Mouse (Mus musculus): ENCODE data around the gene Otub2. TPM values are rescaled to one million over a fixed set of nuclear protein-coding genes. Genes with fewer than 3 reads are reported as not detected.

Gene Otub2
- total and polyA plus RNA-seq, 3 experiments, result 8.4 to 126 (median 12.3) TPM

- H3K79me2 ChIP-seq (ENCODE audit: control insufficient read depth, insufficient read depth, low read length, poor library complexity), result no peaks in the 10 kb centered on the region
- no peak within 1 kb of the TSS for H3K4me3 ChIP-seq (ENCODE audit: control insufficient read depth in 1 of 2, insufficient read depth in 1 of 2, low read depth in 2 of 2, low read length in 2 of 2)
- no peak within 1 kb of the TSS for H3K9ac ChIP-seq (ENCODE audit: control insufficient read depth, low read depth, low read length, poor library complexity, severe bottlenecking)
- H3K27me3 ChIP-seq (ENCODE audit: control insufficient read depth in 1 of 2, insufficient read depth in 2 of 2, low read length in 2 of 2), result peaks cover 3 to 13% of the 10 kb centered on the region in 2 experiments
- H3K4me1 ChIP-seq (ENCODE audit: control insufficient read depth in 1 of 2, insufficient read depth in 2 of 2, low read length in 2 of 2), result no peaks in the 10 kb centered on the region
- H3K36me3 ChIP-seq (ENCODE audit: control insufficient read depth in 1 of 2, insufficient read depth in 2 of 2, low read length in 2 of 2), result no peaks in the 10 kb centered on the region
- H3K27ac ChIP-seq (ENCODE audit: control insufficient read depth, low read depth, low read length), result no peak within 1 kb of the TSS
- TF ChIP-seq KAT2A (conservative IDR thresholded peaks at IDR 0.05; ENCODE audit: low read depth, low read length), result no peak
- TF ChIP-seq POLR2AphosphoS5 (IDR thresholded peaks at IDR 0.05; ENCODE audit: borderline replicate concordance, low read depth, low read length), result no peak
- TF ChIP-seq POLR2AphosphoS2 (IDR thresholded peaks at IDR 0.05; ENCODE audit: low read length), result no peak
- DNase-seq (ENCODE audit: low read depth, low spot score), result no peak
- no peaks in the 10 kb centered on the region for H3K9me3 ChIP-seq (replicated peaks; ENCODE audit: insufficient read depth, low read length)
Measured at GRCm38 (mm10) chr12:103355746-103356414, 32.6 kb upstream of the Otub2 start, which contains the start of gene Asb2. Gene Asb2, minus strand, starts transcription at chr12:103356001.

GRCm38 (mm10) chr12:103356415-103356748, 32.1 kb upstream of the Otub2 start:
- no peaks in the 10 kb centered on the region for H3K4me1 ChIP-seq (ENCODE audit: control insufficient read depth in 1 of 2, insufficient read depth in 2 of 2, low read length in 2 of 2)
- no peaks in the 10 kb centered on the region for H3K36me3 ChIP-seq (ENCODE audit: control insufficient read depth in 1 of 2, insufficient read depth in 2 of 2, low read length in 2 of 2)
- H3K9me3 ChIP-seq (replicated peaks; ENCODE audit: insufficient read depth, low read length), result no peaks in the 10 kb centered on the region
- DNase-seq (ENCODE audit: low read depth, low spot score), result no peak
- TF ChIP-seq E2F4 (IDR thresholded peaks at IDR 0.05; ENCODE audit: borderline replicate concordance, low read depth, low read length), result no peak
- TF ChIP-seq USF2 (IDR thresholded peaks at IDR 0.05; ENCODE audit: borderline replicate concordance in 1 of 2, insufficient read depth in 1 of 2, low read depth in 1 of 2, low read length in 2 of 2), result no peak
- no peak for TF ChIP-seq MYB (IDR thresholded peaks at IDR 0.05; ENCODE audit: low read depth, low read length)
- no peak for TF ChIP-seq HCFC1 (IDR thresholded peaks at IDR 0.05; ENCODE audit: low read depth, low read length)
- no peak for TF ChIP-seq KAT2A (conservative IDR thresholded peaks at IDR 0.05; ENCODE audit: low read depth, low read length)
- no peak for TF ChIP-seq SIN3A (IDR thresholded peaks at IDR 0.05; ENCODE audit: low read length)
- peaks cover 3 to 13% of the 10 kb centered on the region in 2 experiments for H3K27me3 ChIP-seq (ENCODE audit: control insufficient read depth in 1 of 2, insufficient read depth in 2 of 2, low read length in 2 of 2)
- no peak overlapping the region for H3K27ac ChIP-seq (ENCODE audit: control insufficient read depth, low read depth, low read length)
- H3K4me3 ChIP-seq (ENCODE audit: control insufficient read depth in 1 of 2, insufficient read depth in 1 of 2, low read depth in 2 of 2, low read length in 2 of 2), result no peak overlapping the region
- H3K9ac ChIP-seq (ENCODE audit: control insufficient read depth, low read depth, low read length, poor library complexity, severe bottlenecking), result no peak overlapping the region
- H3K79me2 ChIP-seq (ENCODE audit: control insufficient read depth, insufficient read depth, low read length, poor library complexity), result no peaks in the 10 kb centered on the region

- Histone ChIP-seq H3K79me2 (ENCODE audit: control insufficient read depth, insufficient read depth, low read length, poor library complexity) (no peaks in the 10 kb centered on the region), H3K27me3 (ENCODE audit: control insufficient read depth in 1 of 2, insufficient read depth in 2 of 2, low read length in 2 of 2) (peaks cover 3 to 13% of the 10 kb centered on the region in 2 experiments), H3K27ac (ENCODE audit: control insufficient read depth, low read depth, low read length) (no peak overlapping the region), H3K4me1 (ENCODE audit: control insufficient read depth in 1 of 2, insufficient read depth in 2 of 2, low read length in 2 of 2) (no peaks in the 10 kb centered on the region; a peak in 1 of 4 replicates), H3K9me3 (replicated peaks; ENCODE audit: insufficient read depth, low read length) (no peaks in the 10 kb centered on the region), H3K4me3 (ENCODE audit: control insufficient read depth in 1 of 2, insufficient read depth in 1 of 2, low read depth in 2 of 2, low read length in 2 of 2) (no peak overlapping the region), H3K36me3 (ENCODE audit: control insufficient read depth in 1 of 2, insufficient read depth in 2 of 2, low read length in 2 of 2) (no peaks in the 10 kb centered on the region), H3K9ac (ENCODE audit: control insufficient read depth, low read depth, low read length, poor library complexity, severe bottlenecking) (no peak overlapping the region)
- no peak for DNase-seq (ENCODE audit: low read depth, low spot score)
- TF ChIP-seq USF1 (IDR thresholded peaks at IDR 0.05; ENCODE audit: low read depth, low read length) (no peak), RAD21 (IDR thresholded peaks at IDR 0.05; ENCODE audit: low read depth, low read length) (no peak), ZMIZ1 (IDR thresholded peaks at IDR 0.05; ENCODE audit: low read depth, low read length) (no peak), KAT2A (conservative IDR thresholded peaks at IDR 0.05; ENCODE audit: low read depth, low read length) (no peak), MAX (IDR thresholded peaks at IDR 0.05; ENCODE audit: low read length) (no peak), SIN3A (IDR thresholded peaks at IDR 0.05; ENCODE audit: low read length) (no peak), NELFE (IDR thresholded peaks at IDR 0.05; ENCODE audit: low read depth, low read length) (no peak)
Measured at GRCm38 (mm10) chr12:103358216-103358615, 30.3 kb upstream of the Otub2 start.

Data from MEL (cell line).